ENCODE assay signal across 8 mouse cellular contexts in the genomic region with DNA sequence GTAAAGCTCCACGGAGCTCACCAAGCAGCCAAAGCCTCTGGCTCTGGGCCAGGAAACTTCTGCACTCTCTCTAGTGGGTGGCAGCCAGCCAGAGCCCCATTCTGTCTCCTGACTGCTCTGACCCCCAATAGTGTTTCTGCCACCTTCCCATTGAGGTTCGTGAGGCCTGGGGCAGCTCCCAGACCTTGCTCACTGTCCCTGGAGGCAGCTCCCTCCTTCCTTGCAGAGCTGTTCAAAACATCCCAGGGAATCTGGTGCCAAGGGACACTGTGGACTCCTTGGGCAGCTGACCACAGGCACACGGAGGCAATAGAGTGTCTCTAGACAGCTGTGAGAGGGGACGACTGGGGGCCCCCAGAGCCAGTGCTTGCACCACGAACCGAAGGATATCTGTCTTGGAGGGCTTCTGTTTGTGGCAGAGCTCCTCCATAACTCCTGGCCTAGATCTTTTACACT. TPM values are rescaled to one million over a fixed set of nuclear protein-coding genes. Genes with fewer than 3 reads are reported as not detected.
DNase-seq lines count a peak whose midpoint lies in the region; ATAC-seq and TF ChIP-seq lines count a peak whose summit lies in the region.

No protein-coding gene starts in this region.

- 53% methylated on average over 6 of the region's 6 CpGs for WGBS in liver, embryonic 12.5 days (ENCODE audit: insufficient replicate concordance)
- 17% methylated on average over 6 of the region's 6 CpGs for WGBS in heart, embryonic 13.5 days
- WGBS in midbrain, postnatal 0 days, result 37% methylated on average over 6 of the region's 6 CpGs

- ATAC-seq in liver, embryonic 12.5 days, result no peak
- 0 out of 2 replicates have a peak, but pooled peaks have one; percentile 13 for ATAC-seq in common myeloid progenitor, adult 5-6 weeks (replicated peaks; ENCODE audit: low read depth, poor library complexity, severe bottlenecking)
- peak; percentile 51; the same call in 1 of the 2 replicates for ATAC-seq in heart, embryonic 13.5 days (ENCODE audit: extremely low read depth, insufficient number of reproducible peaks, low FRiP score, low TSS enrichment)
- no peak for ATAC-seq in midbrain, postnatal 0 days (ENCODE audit: low FRiP score)

- no peak for TF ChIP-seq CTCF in midbrain, postnatal 0 days (IDR thresholded peaks at IDR 0.05)

- peak; percentile 42 for DNase-seq in liver
- peak; percentile 84 to 89 for DNase-seq in kidney, postnatal 36 days
- peak; percentile 67 for DNase-seq in midbrain, postnatal 0 days (ENCODE audit: low spot score)
- no peak for DNase-seq in embryo, embryonic 11 days
- no peak for DNase-seq in right cerebral cortex, postnatal 25 days

- H3K36me3 ChIP-seq in liver, embryonic 12.5 days, result peaks cover 17% of the 10 kb centered on the region
- H3K36me3 ChIP-seq in heart, embryonic 13.5 days, result peaks cover 8% of the 10 kb centered on the region
- H3K36me3 ChIP-seq in midbrain, postnatal 0 days (ENCODE audit: insufficient read depth, low read length), result no peaks in the 10 kb centered on the region

- H3K4me1 ChIP-seq in liver, embryonic 12.5 days, result peaks cover 62% of the 10 kb centered on the region
- H3K4me1 ChIP-seq in heart, embryonic 13.5 days, result peaks cover 74% of the 10 kb centered on the region
- 0 out of 2 replicates have a peak, but pooled peaks cover 4% of the 10 kb centered on the region for H3K4me1 ChIP-seq in midbrain, postnatal 0 days (ENCODE audit: insufficient read depth, low read length)

- H3K9ac ChIP-seq in liver, embryonic 12.5 days, result no peak overlapping the region
- peak overlapping the region; percentile 58 for H3K9ac ChIP-seq in heart, embryonic 13.5 days
- H3K9ac ChIP-seq in midbrain, postnatal 0 days (replicated peaks; ENCODE audit: low read length, poor library complexity, severe bottlenecking), result no peak overlapping the region

- H3K4me3 ChIP-seq in liver, embryonic 12.5 days, result no peak overlapping the region
- H3K4me3 ChIP-seq in heart, embryonic 13.5 days, result no peak overlapping the region
- no peak overlapping the region for H3K4me3 ChIP-seq in midbrain, postnatal 0 days (ENCODE audit: low read depth, low read length)

- no peaks in the 10 kb centered on the region for H3K27me3 ChIP-seq in liver, embryonic 12.5 days (replicated peaks)
- no peaks in the 10 kb centered on the region for H3K27me3 ChIP-seq in heart, embryonic 13.5 days (replicated peaks)
- H3K27me3 ChIP-seq in midbrain, postnatal 0 days (ENCODE audit: insufficient read depth, low read length), result no peaks in the 10 kb centered on the region

- H3K4me2 ChIP-seq in liver, embryonic 12.5 days, result no peak overlapping the region
- H3K4me2 ChIP-seq in heart, embryonic 13.5 days, result peak overlapping the region; percentile 51
- H3K4me2 ChIP-seq in midbrain, postnatal 0 days (ENCODE audit: low read depth, low read length, poor library complexity, severe bottlenecking), result no peak overlapping the region

- no peaks in the 10 kb centered on the region for H3K9me3 ChIP-seq in liver, embryonic 12.5 days (replicated peaks)
- no peaks in the 10 kb centered on the region for H3K9me3 ChIP-seq in heart, embryonic 13.5 days
- H3K9me3 ChIP-seq in midbrain, postnatal 0 days (ENCODE audit: low read length), result no peaks in the 10 kb centered on the region

- H3K27ac ChIP-seq in liver, embryonic 12.5 days, result no peak overlapping the region; the same call in 1 of the 2 replicates
- peak overlapping the region; percentile 97 for H3K27ac ChIP-seq in heart, embryonic 13.5 days (replicated peaks)
- peak overlapping the region; percentile 51 for H3K27ac ChIP-seq in midbrain, postnatal 0 days (ENCODE audit: low read depth, low read length)

RNA-seq across cellular contexts. Expression of a gene that starts 25.2 kb away (rescaled TPM):
- polyA plus RNA-seq in liver, embryonic 12.5 days (2016; fragmentation: Nextera tagmentation; extraction: Ambion mirVana), result 5.8 and 10.3 TPM in 2 replicates
- total RNA-seq in common myeloid progenitor, adult 5-6 weeks (2017), result 44.7 and 86.3 TPM in 2 replicates
- 8.0 and 10.2 TPM in 2 replicates for polyA plus RNA-seq in heart, embryonic 13.5 days (2015; fragmentation: Nextera tagmentation; extraction: Ambion mirVana)
- 3.7 and 5.9 TPM in 2 replicates for total RNA-seq in midbrain, postnatal 0 days (2014; rRNA removed)
- polyA plus RNA-seq in midbrain, postnatal 0 days (2015; fragmentation: Nextera tagmentation; extraction: Ambion mirVana), result 1.6 and 1.8 TPM in 2 replicates

Comparison
In these comparisons a context has a peak if more than half of its experiments do, and no peak if none do; other contexts are left out.
1. DNase-seq: peak in liver (single experiment), kidney, postnatal 36 days (2 of 2) and midbrain, postnatal 0 days (single experiment); none in embryo, embryonic 11 days (single experiment) and right cerebral cortex, postnatal 25 days (single experiment).
2. ATAC-seq: peak in common myeloid progenitor, adult 5-6 weeks (single experiment) and heart, embryonic 13.5 days (single experiment); none in liver, embryonic 12.5 days (single experiment) and midbrain, postnatal 0 days (single experiment).